Mouse (Mus musculus) lung, postnatal 14 days (tissue): ENCODE measurements at regions not wholly inside any gene's neighbourhood (a gene's known extent, or its start where the extent isn't known, plus 50 kb on each side); places are given as distances from the start of the nearest gene placed in this dataset.
A peak's percentile ranks its signal among the peaks of the same experiment; 100 is the strongest.
"Not testable (repeated sequence)": the region's sequence is repeated elsewhere in the genome, so short reads cannot be mapped to it uniquely, and the experiment has no call there.

Source experiments
- DNase-seq: peaks from one replicate; pipeline ENCODE4 v3.0.0; 2021

DNA sequence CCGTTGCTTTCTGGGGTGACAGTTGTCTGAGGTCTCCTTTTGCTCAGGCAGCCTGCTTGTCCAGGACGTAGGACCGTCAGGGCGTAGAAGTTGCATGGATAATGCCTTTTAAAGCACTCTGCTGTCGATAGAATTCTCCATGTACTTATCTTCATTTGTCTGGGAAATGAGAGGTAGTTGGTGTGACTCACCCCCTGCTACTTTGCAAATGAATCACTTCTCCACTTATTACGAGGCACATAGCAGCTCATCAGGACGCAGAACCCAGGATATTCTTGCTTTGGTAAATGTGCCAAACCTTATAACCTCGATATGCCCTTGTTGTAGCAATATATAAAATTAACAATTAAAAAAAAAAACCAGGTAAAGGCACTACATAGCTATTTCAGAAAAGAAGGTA is 159.7 kb upstream of the Smlr1 start:
- DNase-seq, result no peak

DNA sequence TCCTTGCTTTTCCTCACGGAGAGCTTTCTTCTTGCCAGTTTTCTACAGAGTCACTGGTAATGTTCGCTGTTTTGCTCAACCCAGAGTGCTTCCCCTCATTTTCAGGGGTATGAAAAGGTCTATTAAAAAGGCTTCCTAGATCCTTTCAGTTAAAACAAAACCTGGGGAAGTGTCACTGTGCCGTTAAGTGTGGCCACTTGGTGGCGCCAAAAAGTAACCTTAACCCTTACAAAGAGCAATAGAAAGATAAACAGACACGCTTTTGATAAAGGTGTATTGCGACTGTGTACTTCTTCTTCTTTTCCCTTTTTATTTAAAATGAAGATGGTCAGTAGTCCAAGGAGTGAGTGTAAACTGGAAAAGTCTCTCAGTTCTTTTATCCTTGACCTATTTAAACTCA is 145.2 kb upstream of the Smlr1 start:
- peak; percentile 58 for DNase-seq

DNA sequence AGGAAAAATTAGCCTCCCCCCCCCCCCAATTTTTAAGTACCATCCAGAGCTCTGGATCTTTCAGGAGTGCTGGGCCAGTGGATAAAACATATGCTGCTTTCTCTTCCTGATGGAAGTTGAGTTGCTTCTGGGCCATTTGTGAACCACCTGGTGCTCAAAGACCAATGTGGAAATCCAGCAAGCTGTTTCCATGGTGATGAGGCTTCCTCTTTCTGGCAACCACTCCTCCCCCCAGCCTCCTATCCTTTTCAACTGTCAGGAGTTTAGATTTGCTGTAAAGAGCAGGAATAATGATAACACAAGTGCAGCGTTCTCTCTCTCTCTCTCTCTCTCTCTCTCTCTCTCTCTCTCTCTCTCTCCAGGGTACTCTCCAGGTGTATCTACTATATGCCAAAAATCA is 141.8 kb upstream of the Smlr1 start:
- DNase-seq, result no peak

DNA sequence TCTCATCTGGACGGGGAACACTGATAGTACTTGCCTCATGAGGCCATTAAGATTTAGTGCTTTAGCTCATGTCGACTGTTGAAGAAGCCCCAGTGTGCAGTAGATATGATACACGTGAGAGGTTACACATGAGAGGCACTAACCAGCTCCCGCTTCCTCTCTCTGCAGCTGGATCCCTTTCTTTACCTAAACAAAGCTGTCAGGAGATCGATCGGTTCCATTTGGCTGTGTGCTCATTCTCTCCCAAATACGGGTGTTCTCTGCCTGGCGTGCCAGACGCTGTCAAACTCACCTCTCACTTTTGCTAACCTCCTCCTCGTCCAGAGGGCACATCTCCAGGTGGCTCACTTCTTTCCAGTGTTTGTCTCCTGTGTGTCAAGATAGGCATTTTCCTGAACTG is 139.3 kb upstream of the Smlr1 start:
- DNase-seq, result no peak

DNA sequence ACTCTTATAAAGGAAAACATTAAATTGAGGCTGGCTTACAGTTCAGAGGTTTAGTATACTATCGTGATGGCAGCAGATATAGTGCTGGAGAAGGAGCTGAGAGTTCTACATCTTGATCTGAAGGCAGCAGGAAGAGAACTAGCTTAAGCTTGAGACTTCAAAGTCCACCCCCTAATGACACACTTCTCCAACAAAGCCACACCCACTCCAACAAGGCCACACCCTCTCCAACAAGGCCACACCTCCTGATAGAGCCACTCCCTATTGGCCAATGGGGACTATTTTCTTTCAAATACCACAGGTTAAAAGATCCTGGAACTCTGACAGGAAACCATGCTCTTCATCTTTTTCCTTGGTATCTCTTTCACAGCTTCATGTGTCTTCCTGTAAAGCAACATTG is 134.0 kb upstream of the Smlr1 start:
- no peak for DNase-seq

DNA sequence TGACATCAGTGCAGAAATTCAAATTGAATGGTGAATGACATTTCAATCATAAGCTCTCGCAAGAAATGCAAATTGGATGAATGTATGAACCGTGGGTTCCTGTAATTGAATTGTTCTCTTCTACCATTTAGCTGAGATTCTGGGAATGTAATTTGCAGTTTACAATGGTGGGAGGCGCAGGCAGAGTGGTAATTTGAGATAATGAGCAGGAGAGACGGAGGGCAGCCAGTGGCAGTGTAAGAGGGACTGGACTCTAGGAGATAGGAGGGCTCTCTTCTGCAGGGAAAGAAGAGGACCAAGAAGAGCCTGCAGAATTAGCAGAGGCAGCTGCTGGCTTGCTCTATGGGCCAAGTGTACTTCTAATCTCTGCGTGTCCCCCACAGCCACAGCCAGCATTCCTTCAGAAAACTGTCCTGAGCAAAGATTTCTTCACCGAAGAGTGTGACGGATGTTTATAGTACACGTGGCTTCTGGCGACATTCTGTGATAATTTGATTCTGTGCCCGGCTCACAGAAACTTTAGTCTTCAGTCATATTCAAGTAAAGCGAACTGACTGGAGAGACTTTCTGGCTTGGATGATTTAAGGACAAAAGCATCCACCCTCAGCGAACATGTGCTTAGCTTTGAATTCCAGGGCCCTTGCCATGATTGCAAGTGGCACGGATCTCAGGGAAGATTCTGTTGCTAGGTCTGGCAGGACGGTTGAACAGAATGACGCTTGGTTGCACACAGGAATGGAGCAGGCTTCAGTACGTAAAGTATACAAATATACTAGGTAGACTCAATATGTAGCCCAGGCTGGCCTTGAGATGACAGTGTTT is 116.9 kb upstream of the Smlr1 start:
- DNase-seq, result peak; percentile 7

DNA sequence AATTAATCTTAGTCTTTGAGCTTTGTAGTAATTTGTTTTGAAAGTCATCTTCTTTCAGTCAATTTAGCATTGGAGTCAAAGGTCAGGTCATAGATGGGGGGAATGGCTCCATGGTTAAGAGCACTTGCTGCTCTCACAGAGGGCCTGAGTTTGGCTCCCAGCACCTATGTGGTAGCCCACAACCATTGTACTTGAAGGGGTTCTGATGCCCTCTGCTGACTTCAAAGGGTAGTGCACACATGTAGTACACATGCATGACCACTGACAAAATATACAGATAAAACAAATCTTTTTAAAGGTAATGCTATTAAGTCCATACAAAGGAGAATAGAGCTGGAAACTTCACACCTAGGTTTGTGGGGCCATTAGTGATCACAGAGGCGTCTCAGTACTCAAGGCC is 111.7 kb upstream of the Smlr1 start:
- no peak for DNase-seq

DNA sequence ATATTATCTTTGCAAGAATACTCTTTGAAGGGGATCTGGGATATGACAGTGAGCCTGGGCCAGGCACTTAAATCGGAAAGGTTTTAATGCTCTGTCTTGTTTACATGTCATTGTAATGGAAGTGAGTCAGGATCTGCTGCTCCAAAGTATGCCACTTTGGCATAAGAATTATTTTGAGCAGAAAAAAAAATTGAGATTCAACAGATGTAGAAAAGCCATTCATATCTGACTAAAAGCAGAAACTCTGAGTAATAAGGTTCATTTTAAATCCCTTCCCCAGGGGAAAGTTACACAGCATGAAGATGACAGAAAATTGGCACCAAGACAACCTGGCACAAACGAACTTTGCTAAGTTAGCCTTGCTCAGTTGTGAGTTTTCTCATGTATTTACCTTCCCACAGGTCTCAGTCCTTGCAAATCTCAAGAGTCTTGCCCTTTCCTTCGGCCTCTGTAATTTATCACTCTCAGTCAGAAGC is 107.5 kb upstream of the Smlr1 start:
- no peak for DNase-seq

DNA sequence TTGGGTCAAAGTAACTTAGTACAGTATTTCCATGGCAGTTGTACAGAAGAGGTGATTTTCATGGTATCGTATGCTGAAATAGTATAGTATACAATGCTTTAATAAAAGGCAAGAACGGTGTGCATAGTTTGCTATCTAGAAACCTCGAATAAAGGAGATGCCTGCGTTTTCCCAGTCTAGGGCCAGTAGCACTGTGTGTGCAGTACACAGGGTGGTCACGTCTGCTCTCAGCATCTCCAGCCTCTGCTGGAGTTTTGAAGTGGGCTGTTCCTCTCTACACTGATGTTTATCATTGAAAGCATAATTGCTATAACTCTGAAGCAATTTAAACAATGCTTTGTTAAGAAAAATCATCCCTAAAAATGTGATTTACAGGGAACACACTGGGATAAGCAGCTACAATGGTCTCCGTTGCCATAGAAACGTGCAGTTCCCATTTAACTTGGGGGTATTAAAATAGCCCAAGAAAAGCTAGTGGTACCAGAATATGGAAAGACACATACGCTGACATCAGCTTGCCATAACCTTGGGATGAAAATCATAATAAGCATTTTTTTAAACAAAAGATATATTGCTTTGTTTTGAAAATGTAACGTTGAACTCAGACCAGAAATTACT is 106.1 kb upstream of the Smlr1 start:
- no peak for DNase-seq

DNA sequence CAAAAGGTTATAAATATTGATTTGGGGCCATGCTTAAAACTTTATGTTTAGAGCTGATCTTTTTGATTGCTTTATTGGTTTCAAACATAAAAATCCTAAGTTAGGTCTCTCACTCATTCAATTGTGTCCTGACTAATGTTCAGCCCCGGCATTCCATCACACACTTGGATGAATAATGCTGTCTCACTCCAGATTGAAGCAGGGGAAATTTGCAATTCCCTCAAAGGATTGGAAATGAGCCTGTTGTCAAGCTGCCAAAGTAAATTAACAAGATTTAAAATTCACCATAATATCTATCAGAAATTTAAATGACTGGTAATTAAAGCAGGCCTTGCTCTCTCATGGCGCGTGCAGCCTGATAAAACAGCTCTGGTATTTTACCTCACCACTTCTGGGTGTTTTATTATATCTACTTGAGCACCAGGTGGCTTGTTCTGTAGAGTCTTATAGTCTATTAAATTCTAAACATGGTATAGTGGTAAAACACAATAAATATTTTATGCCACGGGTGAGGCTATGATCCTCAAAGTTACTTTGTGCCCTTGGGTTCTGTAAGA is 97.1 kb upstream of the Smlr1 start:
- DNase-seq, result no peak

DNA sequence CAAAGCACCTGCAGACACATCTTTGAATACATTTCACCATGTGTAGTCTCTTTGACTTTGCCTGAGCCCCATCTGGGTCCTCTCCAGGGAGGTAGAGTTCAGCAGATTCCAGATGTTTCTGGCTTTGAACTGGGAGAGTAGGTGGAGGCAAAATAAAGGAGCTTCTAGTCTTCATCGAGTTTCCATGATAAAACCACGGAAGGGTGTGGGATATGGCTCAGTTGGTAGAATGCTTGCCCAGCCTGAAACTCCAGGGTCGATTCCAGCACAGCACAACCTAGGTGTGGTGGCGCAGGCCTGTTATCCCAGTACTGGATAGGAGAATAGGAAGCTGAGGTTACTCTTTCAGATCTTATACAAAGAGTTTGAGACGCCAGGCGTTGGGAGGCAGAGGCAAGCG is 96.2 kb upstream of the Smlr1 start:
- DNase-seq, result no peak

DNA sequence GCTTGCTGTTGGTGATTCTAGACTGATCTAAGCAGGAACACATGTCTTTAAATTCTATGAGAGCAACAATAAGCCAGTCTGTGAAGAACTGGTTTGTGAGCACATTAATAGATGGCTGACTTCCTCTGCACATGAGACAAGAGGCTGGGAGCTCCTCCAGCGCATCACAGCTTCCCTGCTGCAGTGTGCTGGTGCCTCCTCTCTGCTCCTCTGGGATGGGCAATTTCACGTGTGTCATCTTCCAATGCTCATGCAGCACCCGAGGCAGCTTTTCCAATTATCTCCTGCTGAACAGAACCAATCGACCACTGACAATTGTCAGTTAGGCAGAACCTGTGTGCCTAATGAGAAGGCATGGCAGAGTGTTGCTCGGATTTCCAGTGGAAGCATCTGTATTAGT is 86.5 kb upstream of the Smlr1 start:
- DNase-seq, result no peak

DNA sequence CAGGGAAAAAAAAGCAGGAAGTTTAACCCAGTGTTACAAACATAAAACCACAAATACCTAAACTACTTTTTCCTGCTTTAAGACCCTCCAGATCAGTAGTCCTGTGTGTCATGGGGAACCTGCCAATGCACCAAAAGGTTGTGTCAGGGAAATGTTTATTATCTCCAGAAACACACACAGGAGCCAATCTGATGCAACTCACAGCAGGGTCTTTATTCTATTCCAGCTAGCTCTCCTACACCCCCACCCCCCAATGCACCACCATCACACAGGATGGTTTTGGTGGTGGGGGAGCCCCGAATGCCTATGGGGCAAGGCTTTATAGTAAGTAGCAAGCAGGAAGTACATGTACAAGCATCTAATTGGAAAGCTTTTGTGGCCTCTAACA is 85.7 kb upstream of the Smlr1 start:
- not testable (repeated sequence) for DNase-seq

DNA sequence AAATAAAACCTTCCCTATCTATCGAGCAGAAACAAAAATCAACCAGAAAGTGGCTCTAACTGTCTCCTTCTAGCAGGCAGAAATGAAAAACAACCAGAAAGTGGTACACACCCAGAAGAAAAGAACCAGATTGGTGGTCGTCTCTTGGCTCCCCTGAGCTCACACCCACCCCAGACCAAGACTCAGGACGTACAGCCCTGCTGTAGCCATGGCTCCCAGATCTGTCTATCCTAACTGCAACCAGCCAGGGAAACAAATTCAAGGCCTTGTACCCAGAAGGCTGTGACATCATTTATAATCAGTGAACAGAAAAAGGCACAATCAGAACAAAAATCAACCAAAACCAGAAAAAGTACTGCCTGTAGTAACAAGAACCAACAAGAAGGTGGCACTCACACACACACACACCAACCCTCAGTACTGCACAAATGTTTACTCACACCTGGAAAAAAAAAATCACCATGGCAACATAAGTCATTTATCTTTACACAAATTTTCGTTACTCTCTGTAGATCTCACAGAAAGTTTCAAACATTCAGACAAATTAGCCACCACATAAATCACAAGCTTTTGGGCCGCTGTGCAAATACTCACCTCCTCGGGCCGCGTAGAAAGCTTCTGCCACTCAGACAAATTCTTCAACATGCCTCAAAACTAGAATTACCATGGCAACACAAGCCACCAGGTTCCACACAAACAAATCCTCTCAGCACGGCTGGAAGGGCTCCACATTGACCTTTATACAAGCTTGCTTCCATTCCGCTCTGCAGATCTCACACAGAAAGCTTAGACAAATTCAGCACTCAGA is 85.1 kb upstream of the Smlr1 start:
- no peak for DNase-seq

DNA sequence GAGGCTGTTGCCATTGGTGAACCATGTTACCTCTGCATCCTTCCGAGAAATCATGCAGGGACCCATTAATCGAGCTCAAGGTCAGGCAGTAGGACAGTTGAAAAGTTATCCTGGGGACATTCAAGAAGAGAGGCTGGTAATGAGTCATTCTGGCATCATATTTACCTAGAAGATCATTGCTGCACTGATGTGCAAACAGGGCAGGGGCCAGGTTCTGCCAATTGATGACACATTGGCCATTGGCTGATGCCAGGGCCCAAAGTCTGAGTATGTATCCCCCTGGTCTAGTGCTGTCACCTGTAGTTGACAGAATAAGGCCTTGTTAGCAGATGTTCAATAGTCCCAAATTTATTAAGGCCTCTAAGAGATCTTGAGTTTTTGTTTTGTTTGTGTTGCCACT is 83.6 kb upstream of the Smlr1 start:
- no peak for DNase-seq

DNA sequence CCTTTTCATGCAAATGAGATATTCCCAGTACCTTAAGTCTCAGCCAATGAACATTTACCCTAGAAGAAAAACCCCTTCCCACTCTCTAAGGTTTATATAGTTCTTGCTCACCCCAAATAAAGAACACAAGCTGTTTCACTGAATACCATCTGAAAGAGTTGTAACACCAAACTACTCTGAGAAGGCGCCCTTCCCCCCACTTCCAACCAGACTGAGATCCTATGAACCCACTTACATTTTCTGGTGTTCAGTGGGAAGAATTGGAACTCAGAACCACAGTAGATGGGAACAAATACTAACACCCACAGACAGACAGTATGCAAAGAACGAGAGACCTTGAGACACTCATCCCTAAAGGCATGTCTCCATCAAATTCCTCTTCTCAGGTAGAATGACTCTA is 65.4 kb upstream of the Smlr1 start:
- DNase-seq, result no peak

DNA sequence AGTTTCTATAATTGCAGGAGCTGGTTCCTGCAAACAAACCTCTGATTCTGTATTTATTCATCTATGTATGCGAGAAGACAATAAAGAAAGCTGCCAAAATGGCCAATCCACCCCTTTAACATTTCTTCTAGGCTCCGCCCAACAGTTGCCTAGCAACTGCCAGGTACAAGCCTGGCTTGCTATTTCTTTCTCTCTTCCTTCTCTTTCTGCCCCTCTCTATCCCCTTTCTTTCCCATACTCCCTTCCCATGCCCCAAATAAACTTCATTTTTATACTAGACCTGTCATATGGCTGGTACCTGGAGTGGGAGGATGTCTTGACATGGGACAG is 53.2 kb upstream of the Smlr1 start:
- DNase-seq, result no peak

DNA sequence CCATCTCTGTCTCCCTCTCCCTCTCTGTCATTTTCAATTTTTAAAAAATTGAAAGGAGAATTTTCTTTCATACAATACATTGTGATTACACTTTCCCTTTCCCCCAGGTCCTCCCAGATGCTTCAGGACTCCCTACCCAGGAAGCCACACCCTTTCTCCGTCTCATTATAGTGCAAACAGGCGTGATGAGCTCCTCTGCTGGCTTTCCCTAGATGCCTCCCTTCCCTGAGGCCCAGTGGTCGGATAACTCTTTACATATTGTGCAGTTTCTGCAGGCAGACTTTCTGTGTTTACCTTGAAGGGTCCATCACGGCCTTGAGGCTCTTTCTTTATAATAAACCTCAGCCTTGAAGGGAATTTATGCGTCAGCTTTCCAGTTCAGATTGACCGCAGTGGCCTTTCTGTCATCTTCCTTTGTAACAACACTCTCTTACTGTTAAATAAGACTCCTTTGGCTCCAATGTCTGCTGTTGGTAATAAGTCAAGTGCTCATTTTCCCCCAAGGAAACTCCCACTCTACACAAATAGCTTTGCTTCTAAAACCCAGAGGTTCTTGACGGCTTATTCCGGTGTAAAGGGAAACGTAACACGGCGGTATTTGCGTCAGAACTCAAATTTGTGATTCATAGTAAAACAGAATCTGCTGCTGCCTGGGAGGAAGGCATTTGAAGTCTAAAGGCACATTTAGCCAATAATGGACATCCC is 52.7 kb upstream of the Smlr1 start:
- DNase-seq, result no peak
